Mouse (Mus musculus) erythroblast, embryonic 14.5 days (primary cell): Measurements from ENCODE around the gene Cstf2.

Experiments
- GATA1 ChIP-seq: IDR thresholded peaks from 2 replicates; pipeline ENCODE4 v1.6.1; 2012; ENCODE audit warnings: low read length, inconsistent platforms, mixed read lengths
- TAL1 ChIP-seq: IDR thresholded peaks from 3 replicates; pipeline ENCODE4 v1.6.1; 2012; ENCODE audit warnings: low read length, inconsistent platforms, mixed read lengths

DNA sequence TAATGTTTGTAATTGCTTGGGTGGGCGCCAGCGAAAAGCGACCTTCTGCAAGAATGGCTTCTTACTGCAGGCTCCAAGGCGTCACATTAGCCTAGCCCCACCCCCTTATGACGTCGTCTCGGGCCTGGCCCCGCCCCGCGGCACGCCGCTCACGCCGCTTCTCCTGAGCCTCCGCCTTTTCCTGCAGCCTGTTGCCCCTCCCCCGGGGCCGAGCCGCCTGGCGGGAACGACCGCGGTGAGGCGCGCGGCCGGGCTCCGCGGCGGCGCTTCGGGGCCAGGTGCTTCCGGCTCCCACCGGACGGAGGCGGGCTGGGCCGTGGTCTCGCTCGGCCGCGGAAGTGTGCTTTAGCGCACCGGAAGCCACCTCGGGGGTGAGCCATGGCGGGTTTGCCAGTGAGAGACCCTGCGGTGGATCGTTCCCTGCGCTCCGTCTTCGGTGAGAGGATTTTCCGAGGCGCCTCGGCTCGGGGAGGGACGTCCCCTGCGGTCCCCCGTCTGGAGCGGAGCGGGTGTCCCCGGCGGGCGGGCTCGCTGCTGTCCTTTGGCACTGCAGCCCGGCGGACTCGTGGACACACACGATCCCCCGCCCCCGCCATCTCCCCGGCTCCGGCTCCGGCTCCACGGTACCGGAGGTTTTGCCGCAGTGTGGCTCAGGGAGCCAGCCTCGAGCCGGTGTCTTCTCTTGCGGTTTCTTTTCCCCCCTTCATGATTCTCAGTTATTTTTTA lies at the start of gene Cstf2:
- TF ChIP-seq GATA1 = no peak
- TF ChIP-seq TAL1 = no peak
